Mouse (Mus musculus) stomach, postnatal 0 days (tissue): ENCODE data around the gene Cldn14.

Experiments
- CTCF ChIP-seq: IDR thresholded peaks from 2 replicates; pipeline ENCODE4 v1.5.1; 2016; ENCODE audit warnings: antibody characterized with exemption, low read depth, mild to moderate bottlenecking, moderate library complexity
- EP300 ChIP-seq: optimal IDR thresholded peaks from 2 replicates; pipeline ENCODE3; 2016; ENCODE audit warnings: antibody characterized with exemption

- TF ChIP-seq CTCF (no peak), EP300 (no peak)
These were observed 96.5 kb downstream of the Cldn14 start for GRCm38 (mm10) chr16:93912158-93912557.
